Mouse (Mus musculus): ENCODE measurements around the gene Prdx2.

GRCm38 (mm10) chr8:84989311-84989731 lies 19.9 kb downstream of the Prdx2 start:
- TF ChIP-seq CTCF (IDR thresholded peaks at IDR 0.05; ENCODE audit: low read depth): no peak
- TF ChIP-seq EP300 (IDR thresholded peaks at IDR 0.05; ENCODE audit: low read depth): no peak
